Mouse (Mus musculus) embryonic facial prominence, embryonic 10.5 days (tissue): Measurements from ENCODE around the gene Kif2a. TPM values are rescaled to one million over a fixed set of nuclear protein-coding genes. Genes with fewer than 3 reads are reported as not detected.
A peak's percentile ranks its signal among the peaks of the same experiment; 100 is the strongest.
"Not testable (repeated sequence)": the region's sequence is repeated elsewhere in the genome, so short reads cannot be mapped to it uniquely, and the experiment has no call there.

ENCODE experiments used
- DNase-seq: peaks from one replicate; pipeline ENCODE4 v3.0.0-alpha.2; 2017; ENCODE audit warnings: low spot score
- H3K27ac ChIP-seq: fragments of 300-500 bp; sonication (generic); replicated peaks from 2 replicates; pipeline ENCODE4 v1.5.1; 2016; ENCODE audit warnings: mild to moderate bottlenecking
- H3K27me3 ChIP-seq: fragments of 300-500 bp; sonication (generic); replicated peaks from 2 replicates; pipeline ENCODE4 v1.6.1; 2016; ENCODE audit warnings: low read depth, mild to moderate bottlenecking; ENCODE audit not compliant: poor library complexity, severe bottlenecking
- H3K36me3 ChIP-seq: fragments of 300-500 bp; sonication (generic); replicated peaks from 2 replicates; pipeline ENCODE4 v1.6.1; 2016; ENCODE audit warnings: mild to moderate bottlenecking, moderate library complexity
- H3K4me1 ChIP-seq: fragments of 300-500 bp; sonication (generic); 2 replicates; pipeline ENCODE4 v1.6.1; 2016
- H3K4me3 ChIP-seq: fragments of 300-500 bp; sonication (generic); 2 replicates; pipeline ENCODE4 v1.5.1; 2016; ENCODE audit warnings: mild to moderate bottlenecking, moderate library complexity
- H3K9me3 ChIP-seq: fragments of 300-500 bp; sonication (generic); 2 replicates; pipeline ENCODE4 v1.6.1; 2016; ENCODE audit warnings: mild to moderate bottlenecking
- WGBS: fragments of 180-500 bp; shearing (Covaris S2); methylation state at CpG from one replicate; pipeline ENCODE4 v1.1.7; 2016; 5-methylcytosine and 5-hydroxymethylcytosine counted together
- polyA plus RNA-seq: library from polyadenylated mRNA; unstranded; fragments of >200 nt; fragmentation: Nextera tagmentation; extraction: Ambion mirVana; gene quantifications from 2 replicates; pipeline ENCODE4 v1.2.1, GENCODE M21; 2016

The Kif2a gene
- polyA plus RNA-seq, 1 experiment from 2014 or later = 16.8 TPM

DNA sequence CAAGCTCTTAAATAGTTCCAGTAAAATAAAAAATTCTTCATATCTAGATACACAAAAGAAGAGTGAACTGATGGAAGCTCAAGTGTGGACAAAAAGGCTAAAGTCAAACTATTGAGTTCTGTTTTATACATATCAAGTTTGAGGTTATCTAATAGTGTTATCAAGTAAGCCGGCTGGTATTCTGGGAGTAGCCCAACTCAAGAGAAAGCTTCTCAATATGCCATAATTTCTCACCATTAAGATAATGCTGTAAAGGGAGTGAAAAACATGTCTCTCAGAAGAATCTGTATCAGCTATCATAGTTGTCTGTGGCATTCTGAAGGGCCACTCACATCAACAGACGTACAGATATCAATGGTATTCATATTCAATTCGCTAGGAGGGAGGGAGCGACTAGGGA, 13.8 kb downstream of the Kif2a start:
- H3K27me3 ChIP-seq = no peaks in the 10 kb centered on the region
- H3K36me3 ChIP-seq = no peaks in the 10 kb centered on the region
- no peak overlapping the region for H3K4me3 ChIP-seq
- DNase-seq = no peak
- H3K9me3 ChIP-seq = no peaks in the 10 kb centered on the region
- H3K27ac ChIP-seq = no peak overlapping the region
- H3K4me1 ChIP-seq = no peaks in the 10 kb centered on the region
- 93% methylated on average over 4 of the region's 4 CpGs for WGBS

DNA sequence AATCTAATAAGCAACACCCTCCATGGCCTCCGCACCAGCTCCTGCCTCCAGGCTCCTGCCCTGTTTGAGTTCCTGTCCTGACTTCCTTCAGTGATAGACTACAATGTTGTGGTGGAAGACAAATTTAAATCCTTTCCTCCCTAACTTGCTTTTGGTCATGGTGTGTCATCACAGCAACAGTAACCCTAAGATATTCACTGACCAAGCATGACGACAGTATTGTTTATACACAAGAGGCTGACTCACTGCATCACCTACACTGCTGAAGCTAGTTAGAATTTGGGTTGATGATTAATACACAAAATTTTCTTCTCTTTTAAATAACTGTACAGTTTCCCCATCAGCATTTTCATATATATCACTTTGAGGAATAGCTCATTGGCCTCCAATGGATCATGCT, 18.7 kb downstream of the Kif2a start:
- Histone ChIP-seq H3K4me1 (no peaks in the 10 kb centered on the region), H3K9me3 (no peaks in the 10 kb centered on the region), H3K27ac (no peak overlapping the region), H3K27me3 (no peaks in the 10 kb centered on the region), H3K4me3 (no peak overlapping the region), H3K36me3 (0 out of 2 replicates have a peak, but pooled peaks cover 6% of the 10 kb centered on the region)
- WGBS = 95% methylated on average over 2 of the region's 2 CpGs
- no peak for DNase-seq

DNA sequence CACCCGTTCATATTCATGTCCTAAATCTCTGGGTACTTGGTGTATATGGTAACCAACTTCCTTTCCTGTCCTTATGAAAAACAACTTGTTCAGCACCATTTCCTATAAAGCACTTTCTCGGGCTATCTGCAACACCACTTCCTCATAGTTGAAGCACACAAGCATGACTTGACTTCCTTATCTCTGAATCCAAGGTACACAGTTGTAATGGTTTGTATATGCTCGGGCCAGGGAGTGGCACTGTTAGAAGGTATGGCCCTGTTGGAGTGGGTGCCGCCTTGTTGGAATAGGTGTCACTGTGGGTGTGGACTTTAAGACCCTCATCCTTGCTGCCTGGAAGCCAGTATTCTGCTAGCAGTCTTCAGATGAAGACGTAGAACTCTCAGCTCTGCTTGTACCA, 23.3 kb downstream of the Kif2a start:
- Histone ChIP-seq H3K4me3 (no peak overlapping the region), H3K27ac (no peak overlapping the region), H3K4me1 (no peaks in the 10 kb centered on the region), H3K36me3 (peaks cover 6% of the 10 kb centered on the region; the same call in 1 of the 2 replicates), H3K9me3 (no peaks in the 10 kb centered on the region), H3K27me3 (no peaks in the 10 kb centered on the region)
- 92% methylated on average over 5 of the region's 5 CpGs for WGBS
- DNase-seq = no peak

DNA sequence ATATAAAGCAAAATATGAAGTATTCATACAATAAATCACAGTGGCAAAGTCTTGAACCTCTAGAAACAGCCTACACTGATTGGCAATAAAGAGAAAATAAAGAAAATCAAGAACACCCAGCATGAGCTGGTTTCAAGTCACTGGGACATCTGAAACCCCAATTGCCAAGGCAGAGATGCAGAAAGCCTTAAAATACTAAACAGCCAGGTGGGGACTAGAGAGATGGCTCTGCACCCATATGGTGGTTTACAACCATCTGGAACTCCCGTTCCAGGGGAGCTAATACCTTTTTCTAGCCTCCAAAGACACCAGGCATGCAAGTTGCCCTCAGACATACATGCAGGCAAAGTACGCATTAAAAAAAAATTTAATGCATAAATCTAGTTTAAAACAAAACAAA, 23.9 kb downstream of the Kif2a start:
- H3K4me1 ChIP-seq = no peaks in the 10 kb centered on the region
- H3K27me3 ChIP-seq = no peaks in the 10 kb centered on the region
- H3K36me3 ChIP-seq = peaks cover 12% of the 10 kb centered on the region
- WGBS = 91% methylated on average over 2 of the region's 2 CpGs
- no peak overlapping the region for H3K27ac ChIP-seq
- no peak overlapping the region for H3K4me3 ChIP-seq
- DNase-seq = no peak
- H3K9me3 ChIP-seq = no peaks in the 10 kb centered on the region

DNA sequence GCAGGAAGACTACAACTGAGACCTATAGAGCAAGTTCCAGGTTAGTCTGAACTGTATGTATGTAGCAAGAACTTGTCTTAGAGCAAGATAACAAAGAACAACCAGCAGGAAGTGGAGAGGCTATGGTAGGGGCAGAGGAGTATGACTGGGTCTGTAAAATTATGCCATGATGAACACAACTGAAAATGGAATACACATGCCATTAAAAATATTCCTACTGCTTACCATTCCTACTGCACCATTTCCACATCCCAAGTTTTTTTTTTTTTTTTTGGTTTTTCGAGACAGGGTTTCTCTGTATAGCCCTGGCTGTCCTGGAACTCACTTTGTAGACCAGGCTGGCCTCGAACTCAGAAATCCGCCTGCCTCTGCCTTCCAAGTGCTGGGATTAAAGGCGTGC, 24.4 kb downstream of the Kif2a start:
- not testable (repeated sequence) for H3K27me3 ChIP-seq, DNase-seq, H3K9me3 ChIP-seq, H3K27ac ChIP-seq, H3K4me1 ChIP-seq, H3K4me3 ChIP-seq
- 92% methylated on average over 4 of the region's 4 CpGs for WGBS
- peaks cover 17% of the 10 kb centered on the region for H3K36me3 ChIP-seq

DNA sequence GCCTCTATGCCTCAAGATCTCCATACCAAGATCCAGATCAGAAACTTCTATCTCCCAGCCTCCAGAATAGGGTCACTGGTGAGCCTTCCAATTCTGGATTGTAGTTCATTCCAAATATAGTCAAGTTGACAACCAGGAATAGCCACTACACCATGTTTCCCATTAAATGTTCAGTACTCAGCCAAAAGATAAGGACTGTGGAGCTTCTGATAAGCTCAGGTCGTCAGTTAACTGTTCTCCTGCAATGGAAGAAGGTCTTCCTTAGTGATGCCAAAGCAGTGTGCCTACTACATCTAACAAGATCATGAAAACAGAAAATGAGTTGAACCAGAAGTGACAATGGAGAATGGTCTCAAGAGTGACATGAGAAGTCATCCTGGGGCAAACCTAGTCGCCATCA, 25.0 kb downstream of the Kif2a start:
- H3K4me3 ChIP-seq = no peak overlapping the region
- H3K4me1 ChIP-seq = no peaks in the 10 kb centered on the region
- H3K27me3 ChIP-seq = no peaks in the 10 kb centered on the region
- H3K9me3 ChIP-seq = no peaks in the 10 kb centered on the region
- 89% methylated on average over 2 of the region's 2 CpGs for WGBS
- no peak overlapping the region for H3K27ac ChIP-seq
- DNase-seq = no peak
- peaks cover 24% of the 10 kb centered on the region for H3K36me3 ChIP-seq

DNA sequence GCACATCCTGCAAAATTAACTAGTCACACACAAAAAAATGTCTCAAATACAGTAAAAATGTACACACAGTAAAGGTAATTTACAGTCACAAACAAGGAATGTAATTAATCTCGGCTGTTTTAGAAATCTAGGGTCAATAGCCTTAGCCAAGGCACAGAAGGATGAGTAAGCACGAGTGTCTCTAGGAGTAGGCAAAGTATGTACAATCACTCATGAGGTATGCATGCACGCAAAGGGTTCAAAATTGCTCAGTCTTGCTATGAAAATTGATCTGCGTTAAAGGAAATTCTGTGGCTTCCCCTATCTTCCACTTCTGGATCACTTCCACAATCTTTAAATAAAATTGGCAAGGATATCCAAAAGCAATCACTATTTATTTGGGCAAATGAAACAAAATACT, 60.4 kb downstream of the Kif2a start:
- DNase-seq = no peak
- Histone ChIP-seq H3K9me3 (no peaks in the 10 kb centered on the region), H3K4me1 (no peaks in the 10 kb centered on the region), H3K4me3 (no peak overlapping the region), H3K36me3 (peaks cover 81% of the 10 kb centered on the region), H3K27ac (no peak overlapping the region), H3K27me3 (no peaks in the 10 kb centered on the region)
- 93% methylated on average over 4 of the region's 4 CpGs for WGBS

DNA sequence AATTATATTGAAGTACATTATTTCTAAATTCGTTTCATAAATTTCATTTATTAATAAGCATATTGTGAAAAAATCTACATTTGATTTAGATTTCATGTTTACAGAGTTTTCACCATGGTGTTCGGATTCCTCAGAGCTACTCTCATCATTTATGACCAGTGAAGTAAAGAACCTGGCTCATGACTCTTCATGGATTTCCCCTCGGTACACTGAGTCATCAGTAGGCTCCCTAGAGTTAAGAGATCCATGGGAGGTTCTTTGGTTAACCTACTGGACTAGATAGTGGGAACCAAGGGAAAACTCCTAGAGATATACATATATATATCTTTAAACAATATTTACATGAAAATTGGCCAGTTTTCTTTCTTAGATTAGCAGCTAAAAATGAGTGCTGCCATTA, 61.4 kb downstream of the Kif2a start:
- H3K27me3 ChIP-seq = no peaks in the 10 kb centered on the region
- H3K27ac ChIP-seq = no peak overlapping the region
- no peaks in the 10 kb centered on the region for H3K9me3 ChIP-seq
- H3K36me3 ChIP-seq = peaks cover 86% of the 10 kb centered on the region
- WGBS = 91% methylated on average over 3 of the region's 3 CpGs
- H3K4me3 ChIP-seq = no peak overlapping the region
- no peak for DNase-seq
- no peaks in the 10 kb centered on the region for H3K4me1 ChIP-seq

DNA sequence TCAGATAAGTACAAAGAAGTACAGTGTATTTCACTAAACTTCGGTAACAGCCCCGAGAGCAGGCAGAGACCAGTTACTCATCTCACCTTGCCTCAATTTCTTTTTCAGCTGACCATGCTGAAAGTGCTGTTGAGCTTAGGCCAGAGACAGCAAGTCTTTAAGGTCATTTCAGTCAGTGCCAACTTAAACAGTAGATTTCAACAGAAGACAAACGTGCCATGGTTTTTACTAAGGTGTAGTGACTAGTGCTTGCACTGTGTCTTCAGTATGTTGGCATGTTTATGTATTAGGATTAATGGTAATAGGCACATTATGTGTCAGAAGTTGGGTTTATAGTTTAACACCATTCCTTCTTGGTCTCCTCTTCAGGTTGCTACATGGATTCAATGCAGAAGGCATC, 63.6 kb downstream of the Kif2a start:
- Histone ChIP-seq H3K27ac (no peak overlapping the region), H3K36me3 (peaks cover 88% of the 10 kb centered on the region), H3K4me3 (no peak overlapping the region), H3K9me3 (no peaks in the 10 kb centered on the region), H3K27me3 (no peaks in the 10 kb centered on the region), H3K4me1 (no peaks in the 10 kb centered on the region)
- 91% methylated on average over 3 of the region's 3 CpGs for WGBS
- no peak for DNase-seq

DNA sequence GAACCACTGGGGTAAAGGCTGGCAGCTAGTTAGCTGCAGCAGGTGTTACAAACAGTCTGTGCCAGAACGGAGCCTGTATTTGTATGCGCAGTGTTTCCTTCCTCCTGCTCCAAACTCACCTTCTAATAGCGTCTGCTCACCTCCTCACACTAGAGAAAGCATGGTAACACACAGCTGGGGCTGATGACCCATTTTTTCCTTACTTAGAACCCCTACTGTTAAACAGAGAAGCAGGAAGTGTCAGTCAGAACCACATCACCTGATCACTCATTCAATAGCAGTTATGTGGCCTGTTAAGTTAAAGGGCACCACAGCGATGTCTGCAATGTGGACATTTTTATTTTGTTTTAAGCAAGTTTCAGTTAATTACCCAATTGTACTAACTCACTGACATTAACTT, 64.4 kb downstream of the Kif2a start:
- Histone ChIP-seq H3K36me3 (peaks cover 88% of the 10 kb centered on the region), H3K9me3 (no peaks in the 10 kb centered on the region), H3K27me3 (no peaks in the 10 kb centered on the region), H3K4me1 (no peaks in the 10 kb centered on the region), H3K27ac (no peak overlapping the region), H3K4me3 (no peak overlapping the region)
- 90% methylated on average over 4 of the region's 4 CpGs for WGBS
- DNase-seq = no peak

DNA sequence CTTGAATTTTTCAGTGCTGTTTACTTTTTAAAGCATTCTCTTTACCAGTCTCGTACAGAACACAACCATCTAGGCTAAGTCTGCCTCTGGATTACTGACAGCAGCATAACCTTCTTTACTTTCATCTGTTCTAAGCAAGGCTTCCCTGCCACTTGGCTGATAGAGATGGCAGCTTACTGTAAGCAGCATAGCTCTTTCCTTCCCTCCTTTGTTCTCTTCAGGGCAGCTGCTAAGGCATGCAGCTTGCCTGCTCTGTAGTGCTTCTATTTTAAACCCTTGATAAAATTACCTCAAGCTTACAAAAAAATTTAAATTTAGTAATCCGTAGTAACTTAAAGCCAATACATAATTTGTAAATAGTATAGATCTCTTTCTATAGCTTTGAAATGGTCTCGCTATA, 67.0 kb downstream of the Kif2a start:
- Histone ChIP-seq H3K36me3 (peaks cover 89% of the 10 kb centered on the region), H3K9me3 (no peaks in the 10 kb centered on the region), H3K4me1 (no peaks in the 10 kb centered on the region), H3K4me3 (no peak overlapping the region), H3K27me3 (no peaks in the 10 kb centered on the region), H3K27ac (no peak overlapping the region)
- WGBS = 92% methylated on average over 3 of the region's 3 CpGs
- no peak for DNase-seq

DNA sequence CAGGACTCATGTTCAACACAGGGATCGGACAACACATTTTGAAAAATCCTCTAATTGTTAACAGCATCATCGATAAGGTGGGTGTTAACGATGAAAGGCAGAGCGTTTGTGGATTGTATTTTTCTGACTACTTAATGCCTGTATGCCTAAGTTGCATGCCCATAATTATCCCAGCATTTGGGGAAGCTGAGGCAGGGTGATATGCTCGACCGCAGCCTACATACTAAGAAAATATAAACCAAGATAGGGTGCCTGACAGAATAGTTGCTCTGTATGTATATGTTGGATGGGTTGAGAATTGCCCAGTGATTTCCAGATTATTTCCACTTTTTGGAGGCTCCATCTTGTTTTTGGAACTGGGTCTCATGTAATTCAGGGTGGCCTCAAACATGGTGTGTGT, 74.3 kb downstream of the Kif2a start:
- peak overlapping the region; percentile 90 for H3K4me3 ChIP-seq
- H3K27me3 ChIP-seq = no peaks in the 10 kb centered on the region
- H3K9me3 ChIP-seq = no peaks in the 10 kb centered on the region
- H3K36me3 ChIP-seq = peaks cover 38% of the 10 kb centered on the region
- WGBS = 4% methylated on average over 6 of the region's 6 CpGs
- no peak for DNase-seq
- peak overlapping the region; percentile 89 for H3K27ac ChIP-seq
- H3K4me1 ChIP-seq = peaks cover 16% of the 10 kb centered on the region

DNA sequence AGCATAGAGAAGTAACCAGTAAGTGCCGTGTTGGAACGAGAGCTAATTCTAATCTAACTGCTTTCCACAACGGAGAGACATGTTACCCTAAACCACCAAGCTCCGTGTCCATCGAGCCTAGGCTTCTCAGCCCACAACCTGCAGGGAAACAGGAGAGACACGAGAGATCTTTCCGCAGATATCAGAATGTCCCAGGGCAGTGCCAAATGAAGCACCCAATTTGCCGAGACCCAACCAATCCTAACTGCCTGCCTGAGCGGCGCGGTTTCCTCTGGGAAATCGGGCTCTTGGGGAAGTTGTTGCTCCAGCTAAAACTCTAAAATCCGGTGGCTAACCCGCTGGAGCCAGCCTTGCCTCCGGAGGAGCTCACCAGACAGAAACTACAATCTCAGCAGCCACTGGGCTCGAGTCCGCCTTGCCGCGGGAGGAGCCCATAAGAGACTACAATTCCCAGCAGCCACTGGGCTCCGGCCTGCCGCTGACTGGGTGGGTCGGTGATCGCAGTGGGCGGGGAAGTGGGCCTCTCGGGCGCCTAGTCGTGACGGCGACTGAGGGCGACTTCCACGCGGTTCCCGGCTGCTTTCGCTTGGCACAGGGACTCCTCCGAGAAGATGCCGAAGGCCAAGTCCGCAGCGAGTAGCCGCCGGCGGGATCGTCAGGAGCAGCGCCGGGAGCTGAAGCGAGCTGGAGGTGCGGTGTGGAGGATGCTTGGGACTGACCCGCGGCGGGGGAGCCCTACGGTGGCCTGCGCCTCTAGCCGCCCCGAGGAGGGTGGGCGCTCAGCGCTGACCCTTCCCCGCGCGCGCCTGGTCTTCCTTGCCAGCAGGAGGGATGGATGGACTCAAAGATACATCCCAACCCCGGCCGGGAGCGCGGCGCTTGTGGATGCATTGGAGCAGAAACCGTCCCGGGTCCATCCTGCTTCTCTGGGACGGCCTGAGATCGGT, 75.1 kb downstream of the Kif2a start, which contains the start of gene Dimt1:
TSS of gene Dimt1 (plus strand) at position 534 of the 947 bp plus-strand sequence.
- Histone ChIP-seq H3K27ac (peak within 1 kb of the TSS; percentile 89), H3K9me3 (no peaks in the 10 kb centered on the region), H3K4me3 (peak within 1 kb of the TSS; percentile 90), H3K27me3 (no peaks in the 10 kb centered on the region), H3K4me1 (peaks cover 16% of the 10 kb centered on the region), H3K36me3 (peaks cover 30% of the 10 kb centered on the region)
- under 1% methylated on average over 68 of the region's 68 CpGs for WGBS
- peak; percentile 95 for DNase-seq
